Mouse (Mus musculus) heart, postnatal 0 days (tissue): ENCODE measurements around the gene Rhbdl3.

Source experiments
- CTCF ChIP-seq: IDR thresholded peaks from 2 replicates; pipeline ENCODE4 v1.5.1; 2016; ENCODE audit warnings: antibody characterized with exemption, control low read depth, low read depth
- EP300 ChIP-seq: IDR thresholded peaks from 2 replicates; pipeline ENCODE4 v1.6.1; 2016; ENCODE audit warnings: antibody characterized with exemption, low read depth

DNA sequence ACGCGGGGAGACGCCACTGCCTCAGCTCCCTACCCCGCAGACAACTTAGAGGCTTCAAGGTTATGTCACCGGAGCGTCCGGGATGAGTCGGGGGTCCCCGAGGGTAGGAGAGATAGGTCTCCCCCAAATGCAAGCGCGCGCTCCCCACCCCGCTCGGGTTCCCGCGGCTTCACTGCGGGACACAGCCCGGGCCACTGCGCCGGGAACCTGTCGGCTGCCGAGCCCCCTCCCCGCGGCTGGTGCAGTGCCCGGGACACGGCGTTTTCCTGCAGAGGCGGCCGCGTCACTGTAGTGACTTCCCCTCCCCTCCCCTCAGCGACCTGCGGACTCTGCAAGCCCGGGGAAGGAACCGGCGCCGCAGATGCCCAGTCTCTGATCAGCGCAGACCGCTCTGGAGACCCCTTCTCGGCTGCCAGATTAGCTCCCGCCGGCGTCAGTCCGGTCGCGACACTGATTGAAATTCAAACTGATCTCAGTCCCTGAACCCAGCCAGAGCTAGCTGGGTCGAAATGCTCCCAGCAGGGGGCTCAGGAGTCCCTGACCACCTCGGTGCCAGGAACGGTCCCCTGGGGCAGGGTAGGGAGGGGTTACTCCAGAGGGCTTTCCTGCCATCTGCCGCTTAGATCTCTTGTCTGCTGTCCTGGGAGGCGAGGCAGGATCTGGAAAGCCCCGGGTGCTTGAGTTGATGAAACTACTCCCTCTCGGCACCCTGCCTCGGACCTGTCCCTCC, 769 bp downstream of the Rhbdl3 start:
- 0 out of 2 replicates have a peak, but pooled peaks have one; percentile 20 for TF ChIP-seq CTCF
- TF ChIP-seq EP300 = no peak
